Mouse (Mus musculus): ENCODE measurements at regions not wholly inside any gene's neighbourhood (a gene's known extent, or its start where the extent isn't known, plus 50 kb on each side); places are given as distances from the start of the nearest gene placed in this dataset.

GRCm38 (mm10) chr13:84624691-84625090, 402.6 kb downstream of the Tmem161b start:
- no peak for ATAC-seq (ENCODE audit: insufficient number of reproducible peaks, insufficient read depth, low FRiP score, low TSS enrichment, low read depth)
- H3K4me1 ChIP-seq (replicated peaks) = no peaks in the 10 kb centered on the region; the same call in 1 of the 2 replicates
- H3K36me3 ChIP-seq = no peaks in the 10 kb centered on the region
- H3K4me3 ChIP-seq (replicated peaks) = no peak overlapping the region
- H3K27me3 ChIP-seq = no peaks in the 10 kb centered on the region
- H3K9ac ChIP-seq (replicated peaks) = no peak overlapping the region
- H3K27ac ChIP-seq = no peak overlapping the region
- H3K9me3 ChIP-seq = no peaks in the 10 kb centered on the region
- H3K4me2 ChIP-seq = no peak overlapping the region
- WGBS = 80% methylated on average over 5 of the region's 5 CpGs

GRCm38 (mm10) chr13:84625527-84625926, 403.4 kb downstream of the Tmem161b start:
- 7% methylated on average over 1 of the region's 1 CpGs for WGBS
- no peak for ATAC-seq (ENCODE audit: insufficient number of reproducible peaks, insufficient read depth, low FRiP score, low TSS enrichment, low read depth)
- no peaks in the 10 kb centered on the region for H3K9me3 ChIP-seq
- H3K9ac ChIP-seq (replicated peaks) = no peak overlapping the region
- no peaks in the 10 kb centered on the region for H3K27me3 ChIP-seq
- H3K4me2 ChIP-seq = no peak overlapping the region
- no peaks in the 10 kb centered on the region for H3K36me3 ChIP-seq
- no peak overlapping the region for H3K27ac ChIP-seq
- no peak overlapping the region for H3K4me3 ChIP-seq (replicated peaks)
- H3K4me1 ChIP-seq (replicated peaks) = no peaks in the 10 kb centered on the region; the same call in 1 of the 2 replicates

- WGBS = 33% methylated on average over 2 of the region's 2 CpGs
- Histone ChIP-seq H3K9ac (replicated peaks) (no peak overlapping the region), H3K36me3 (no peaks in the 10 kb centered on the region), H3K27me3 (no peaks in the 10 kb centered on the region), H3K27ac (no peak overlapping the region), H3K4me3 (replicated peaks) (no peak overlapping the region), H3K4me1 (replicated peaks) (no peaks in the 10 kb centered on the region; the same call in 1 of the 2 replicates), H3K4me2 (no peak overlapping the region), H3K9me3 (no peaks in the 10 kb centered on the region)
- no peak for ATAC-seq (ENCODE audit: insufficient number of reproducible peaks, insufficient read depth, low FRiP score, low TSS enrichment, low read depth)
Observed at GRCm38 (mm10) chr13:84625927-84626326, 403.8 kb downstream of the Tmem161b start.

DNA sequence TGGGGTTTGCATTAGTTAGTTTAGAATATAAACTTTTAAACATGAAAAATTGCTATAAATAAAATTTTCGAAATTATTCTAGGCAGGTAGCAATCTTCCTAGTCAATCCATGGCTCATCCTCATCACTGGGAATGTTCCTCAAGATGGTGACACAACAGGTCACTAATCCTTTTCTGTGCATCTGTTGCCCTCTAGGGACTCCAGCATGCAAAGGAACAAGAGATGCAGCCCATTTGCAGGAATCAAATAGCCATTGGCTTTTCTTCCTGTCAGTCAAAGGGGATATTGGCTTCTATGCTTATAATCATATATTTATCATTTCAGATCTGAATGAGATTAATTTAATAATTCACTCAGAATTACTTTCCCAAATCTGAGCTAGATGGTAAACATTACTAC, 404.3 kb downstream of the Tmem161b start:
- no peak overlapping the region for H3K4me2 ChIP-seq
- H3K4me3 ChIP-seq (replicated peaks) = no peak overlapping the region
- H3K9ac ChIP-seq (replicated peaks) = no peak overlapping the region
- no peaks in the 10 kb centered on the region for H3K27me3 ChIP-seq
- 75% methylated on average over 1 of the region's 1 CpGs for WGBS
- H3K4me1 ChIP-seq (replicated peaks) = no peaks in the 10 kb centered on the region; the same call in 1 of the 2 replicates
- no peak for ATAC-seq (ENCODE audit: insufficient number of reproducible peaks, insufficient read depth, low FRiP score, low TSS enrichment, low read depth)
- no peaks in the 10 kb centered on the region for H3K36me3 ChIP-seq
- H3K27ac ChIP-seq = no peak overlapping the region
- H3K9me3 ChIP-seq = no peaks in the 10 kb centered on the region

- Histone ChIP-seq H3K27ac (no peak overlapping the region), H3K4me2 (no peak overlapping the region), H3K9me3 (no peaks in the 10 kb centered on the region), H3K27me3 (no peaks in the 10 kb centered on the region), H3K36me3 (no peaks in the 10 kb centered on the region), H3K4me1 (replicated peaks) (no peaks in the 10 kb centered on the region), H3K4me3 (replicated peaks) (no peak overlapping the region), H3K9ac (replicated peaks) (no peak overlapping the region)
- WGBS = 75% methylated on average over 2 of the region's 2 CpGs
- no peak for ATAC-seq (ENCODE audit: insufficient number of reproducible peaks, insufficient read depth, low FRiP score, low TSS enrichment, low read depth)
Observed at GRCm38 (mm10) chr13:84630686-84631085, 408.6 kb downstream of the Tmem161b start.

- ATAC-seq (ENCODE audit: insufficient number of reproducible peaks, insufficient read depth, low FRiP score, low TSS enrichment, low read depth) = no peak
- Histone ChIP-seq H3K4me1 (replicated peaks) (no peaks in the 10 kb centered on the region), H3K4me2 (no peak overlapping the region), H3K36me3 (no peaks in the 10 kb centered on the region), H3K9me3 (no peaks in the 10 kb centered on the region), H3K27ac (no peak overlapping the region), H3K27me3 (no peaks in the 10 kb centered on the region), H3K4me3 (replicated peaks) (no peak overlapping the region), H3K9ac (replicated peaks) (no peak overlapping the region)
- WGBS = 80% methylated on average over 5 of the region's 5 CpGs
Observed at GRCm38 (mm10) chr13:84632493-84632892, 410.4 kb downstream of the Tmem161b start.

- H3K36me3 ChIP-seq = no peaks in the 10 kb centered on the region
- no peaks in the 10 kb centered on the region for H3K4me1 ChIP-seq (replicated peaks)
- no peak overlapping the region for H3K9ac ChIP-seq (replicated peaks)
- H3K9me3 ChIP-seq = no peaks in the 10 kb centered on the region
- ATAC-seq (ENCODE audit: insufficient number of reproducible peaks, insufficient read depth, low FRiP score, low TSS enrichment, low read depth) = no peak
- H3K27ac ChIP-seq = no peak overlapping the region
- no peak overlapping the region for H3K4me3 ChIP-seq (replicated peaks)
- no peaks in the 10 kb centered on the region for H3K27me3 ChIP-seq
- no peak overlapping the region for H3K4me2 ChIP-seq
Observed at GRCm38 (mm10) chr13:84636831-84637230, 414.7 kb downstream of the Tmem161b start.

GRCm38 (mm10) chr13:84637606-84638005, 415.5 kb downstream of the Tmem161b start:
- Histone ChIP-seq H3K4me3 (replicated peaks) (no peak overlapping the region), H3K27ac (no peak overlapping the region), H3K9me3 (no peaks in the 10 kb centered on the region), H3K4me2 (no peak overlapping the region), H3K4me1 (replicated peaks) (no peaks in the 10 kb centered on the region), H3K36me3 (no peaks in the 10 kb centered on the region), H3K9ac (replicated peaks) (no peak overlapping the region), H3K27me3 (no peaks in the 10 kb centered on the region)
- 93% methylated on average over 1 of the region's 1 CpGs for WGBS
- no peak for ATAC-seq (ENCODE audit: insufficient number of reproducible peaks, insufficient read depth, low FRiP score, low TSS enrichment, low read depth)

- Histone ChIP-seq H3K9ac (replicated peaks) (no peak overlapping the region), H3K4me1 (replicated peaks) (no peaks in the 10 kb centered on the region), H3K27me3 (no peaks in the 10 kb centered on the region), H3K4me3 (replicated peaks) (no peak overlapping the region), H3K36me3 (no peaks in the 10 kb centered on the region), H3K4me2 (no peak overlapping the region), H3K9me3 (no peaks in the 10 kb centered on the region), H3K27ac (no peak overlapping the region)
- WGBS = 76% methylated on average over 4 of the region's 4 CpGs
- ATAC-seq (ENCODE audit: insufficient number of reproducible peaks, insufficient read depth, low FRiP score, low TSS enrichment, low read depth) = no peak
Observed at GRCm38 (mm10) chr13:84638401-84638934, 416.4 kb downstream of the Tmem161b start.

GRCm38 (mm10) chr13:84639087-84640022, 417.3 kb downstream of the Tmem161b start:
- no peak overlapping the region for H3K27ac ChIP-seq
- H3K27me3 ChIP-seq = no peaks in the 10 kb centered on the region
- no peaks in the 10 kb centered on the region for H3K36me3 ChIP-seq
- H3K4me3 ChIP-seq (replicated peaks) = no peak overlapping the region
- ATAC-seq (ENCODE audit: insufficient number of reproducible peaks, insufficient read depth, low FRiP score, low TSS enrichment, low read depth) = no peak
- H3K9ac ChIP-seq (replicated peaks) = no peak overlapping the region
- H3K4me1 ChIP-seq (replicated peaks) = no peaks in the 10 kb centered on the region
- H3K9me3 ChIP-seq = no peaks in the 10 kb centered on the region
- H3K4me2 ChIP-seq = no peak overlapping the region
- WGBS = 37% methylated on average over 6 of the region's 6 CpGs

DNA sequence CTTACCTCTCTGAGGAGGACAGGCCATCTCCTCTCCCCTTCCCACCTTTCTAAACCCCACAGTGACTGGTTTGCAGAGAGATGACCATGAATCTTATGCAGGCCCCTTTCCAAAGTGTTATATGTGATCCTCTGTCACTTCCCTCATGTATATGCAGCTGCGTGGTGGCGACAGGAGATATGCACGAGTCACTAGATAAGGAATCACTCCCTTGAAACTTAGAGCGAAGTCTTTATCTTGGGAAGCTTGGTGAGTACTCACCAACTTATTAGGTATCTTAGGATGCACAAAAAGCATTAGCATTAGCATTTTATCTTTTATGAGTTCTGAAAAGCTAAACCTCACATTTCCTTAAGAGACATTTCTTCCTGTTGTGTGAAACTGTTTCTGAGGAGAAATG, 421.9 kb downstream of the Tmem161b start:
- no peaks in the 10 kb centered on the region for H3K9me3 ChIP-seq
- no peaks in the 10 kb centered on the region for H3K27me3 ChIP-seq
- no peak overlapping the region for H3K27ac ChIP-seq
- H3K4me1 ChIP-seq (replicated peaks) = peaks cover 13% of the 10 kb centered on the region
- H3K4me2 ChIP-seq = no peak overlapping the region
- no peak overlapping the region for H3K9ac ChIP-seq (replicated peaks)
- H3K36me3 ChIP-seq = no peaks in the 10 kb centered on the region
- no peak for ATAC-seq (ENCODE audit: insufficient number of reproducible peaks, insufficient read depth, low FRiP score, low TSS enrichment, low read depth)
- WGBS = 87% methylated on average over 4 of the region's 4 CpGs
- H3K4me3 ChIP-seq (replicated peaks) = no peak overlapping the region

Measured in limb, embryonic 12.5 days (tissue).